8 mouse cellular contexts compared by ENCODE assay signal in genomic region chr17:71003112-71003511, GRCm38 (mm10). TPM values are rescaled to one million over a fixed set of nuclear protein-coding genes. Genes with fewer than 3 reads are reported as not detected.
DNase-seq lines count a peak whose midpoint lies in the region; ATAC-seq and TF ChIP-seq lines count a peak whose summit lies in the region.

No protein-coding gene starts in this region.

- peak overlapping the region; percentile 69 for H3K4me2 ChIP-seq in intestine, postnatal 0 days (replicated peaks; ENCODE audit: low read depth)
- peak overlapping the region; percentile 76 for H3K4me2 ChIP-seq in neural tube, embryonic 14.5 days (ENCODE audit: low read depth, low read length)

- intact Hi-C loops in left cerebral cortex, adult 2 months (cut with DNase I) = loop anchor here (2.0 to 5.0 kb wide), 2 partner anchors 180 to 229 kb away; partner anchors contain the start of gene Lpin2

- DNase-seq in left cerebral cortex, adult 2 months (ENCODE audit: extremely low spot score in 1 of 2, low spot score in 2 of 2) = no peak
- no peak for DNase-seq in left cerebral cortex, adult 11 months (ENCODE audit: low spot score)
- no peak for DNase-seq in right cerebral cortex, postnatal 25 days
- DNase-seq in testis, postnatal 14 days (ENCODE audit: low spot score) = no peak
- no peak for DNase-seq in thymus, postnatal 36 days

- no peaks in the 10 kb centered on the region for H3K36me3 ChIP-seq in intestine, postnatal 0 days (ENCODE audit: control insufficient read depth, insufficient read depth)
- H3K36me3 ChIP-seq in neural tube, embryonic 14.5 days (ENCODE audit: control insufficient read depth, insufficient read depth, low read length) = no peaks in the 10 kb centered on the region

- TF ChIP-seq POLR2A in embryonic fibroblast, embryonic 13.5 days (IDR thresholded peaks at IDR 0.05; ENCODE audit: low read depth, low read length) = peak; percentile 28; the same call in 1 of the 2 replicates

- peaks cover 6% of the 10 kb centered on the region for H3K4me1 ChIP-seq in embryonic fibroblast, embryonic 13.5 days (ENCODE audit: control insufficient read depth, insufficient read depth, low read length)
- no peaks in the 10 kb centered on the region for H3K4me1 ChIP-seq in intestine, postnatal 0 days (replicated peaks; ENCODE audit: control insufficient read depth, insufficient read depth, low read length)
- H3K4me1 ChIP-seq in neural tube, embryonic 14.5 days (ENCODE audit: control insufficient read depth, insufficient read depth, low read length) = peaks cover 8% of the 10 kb centered on the region; the same call in 1 of the 2 replicates

- peak overlapping the region; percentile 61; the same call in 1 of the 2 replicates for H3K4me3 ChIP-seq in left cerebral cortex, adult 2 months
- no peak overlapping the region for H3K4me3 ChIP-seq in embryonic fibroblast, embryonic 13.5 days (ENCODE audit: insufficient read depth, low read length)
- peak overlapping the region; percentile 97; the same call in 1 of the 2 replicates for H3K4me3 ChIP-seq in intestine, postnatal 0 days (ENCODE audit: low read depth, low read length)
- H3K4me3 ChIP-seq in neural tube, embryonic 14.5 days (ENCODE audit: low read depth, low read length) = no peak overlapping the region; the same call in 1 of the 2 replicates

- peak overlapping the region; percentile 100; the same call in 1 of the 2 replicates for H3K27ac ChIP-seq in left cerebral cortex, adult 2 months
- peak overlapping the region; percentile 100 for H3K27ac ChIP-seq in embryonic fibroblast, embryonic 13.5 days (ENCODE audit: insufficient read depth, low read length)
- H3K27ac ChIP-seq in intestine, postnatal 0 days (ENCODE audit: low read depth, low read length) = peak overlapping the region; percentile 100; the same call in 1 of the 2 replicates
- H3K27ac ChIP-seq in neural tube, embryonic 14.5 days (ENCODE audit: low read depth, low read length) = peak overlapping the region; percentile 66; the same call in 1 of the 2 replicates

- no peak; the same call in 1 of the 2 replicates for TF ChIP-seq CTCF in left cerebral cortex, adult 2 months (IDR thresholded peaks at IDR 0.05)
- TF ChIP-seq CTCF in embryonic fibroblast, embryonic 13.5 days (IDR thresholded peaks at IDR 0.05; ENCODE audit: borderline replicate concordance, insufficient read depth, low read length) = no peak
- TF ChIP-seq CTCF in intestine, postnatal 0 days (IDR thresholded peaks at IDR 0.05; ENCODE audit: low read depth) = no peak

- whole genome bisulfite sequencing in intestine, postnatal 0 days = 33% methylated on average over 4 of the region's 4 CpGs
- 64% methylated on average over 4 of the region's 4 CpGs for WGBS in neural tube, embryonic 14.5 days

- no peak overlapping the region; the same call in 1 of the 2 replicates for H3K9ac ChIP-seq in intestine, postnatal 0 days (ENCODE audit: low read depth, low read length)
- no peak overlapping the region for H3K9ac ChIP-seq in neural tube, embryonic 14.5 days (replicated peaks; ENCODE audit: low read depth, low read length)

- no peaks in the 10 kb centered on the region for H3K9me3 ChIP-seq in intestine, postnatal 0 days (ENCODE audit: control insufficient read depth)
- no peaks in the 10 kb centered on the region for H3K9me3 ChIP-seq in neural tube, embryonic 14.5 days (ENCODE audit: control insufficient read depth, low read length)

- no peaks in the 10 kb centered on the region for H3K27me3 ChIP-seq in intestine, postnatal 0 days (replicated peaks; ENCODE audit: control insufficient read depth, insufficient read depth, low read length)
- H3K27me3 ChIP-seq in neural tube, embryonic 14.5 days (ENCODE audit: control insufficient read depth, insufficient read depth, low read length) = no peaks in the 10 kb centered on the region

- ATAC-seq in intestine, postnatal 0 days = no peak
- no peak for ATAC-seq in neural tube, embryonic 14.5 days (ENCODE audit: low read depth)

RNA-seq across cellular contexts. Expression of gene Myl12a, which starts 0.4 kb away (rescaled TPM):
- total RNA-seq in left cerebral cortex, adult 2 months (2021) = 10 to 100 TPM; 39.0 to 43.4 TPM
- polyA plus RNA-seq in embryonic fibroblast, embryonic 13.5 days (2011; ENCODE audit: insufficient read length, low read depth, missing spikeins) = 1,052 and 1,239 TPM in 2 replicates
- polyA plus RNA-seq in intestine, postnatal 0 days (2015; fragmentation: Nextera tagmentation; extraction: Ambion mirVana) = 396 and 417 TPM in 2 replicates
- 63.7 and 118 TPM in 2 replicates for polyA plus RNA-seq in neural tube, embryonic 14.5 days (2014; fragmentation: Nextera tagmentation; extraction: Ambion mirVana)

RNA-seq across cellular contexts. Expression of gene Myom1, which starts 0.7 kb away (rescaled TPM):
- total RNA-seq in left cerebral cortex, adult 2 months (2021) = 1 to 10 TPM; 1.6 to 2.2 TPM
- 8.7 and 20.3 TPM in 2 replicates for polyA plus RNA-seq in embryonic fibroblast, embryonic 13.5 days (2011; ENCODE audit: insufficient read length, low read depth, missing spikeins)
- 8.9 and 12.4 TPM in 2 replicates for polyA plus RNA-seq in intestine, postnatal 0 days (2015; fragmentation: Nextera tagmentation; extraction: Ambion mirVana)
- 1.5 and 2.8 TPM in 2 replicates for polyA plus RNA-seq in neural tube, embryonic 14.5 days (2014; fragmentation: Nextera tagmentation; extraction: Ambion mirVana)

Comparison
In these comparisons a context has a peak if more than half of its experiments do, and no peak if none do; other contexts are left out.
1. H3K4me3 ChIP-seq: peak in left cerebral cortex, adult 2 months (single experiment) and intestine, postnatal 0 days (single experiment); none in embryonic fibroblast, embryonic 13.5 days (single experiment) and neural tube, embryonic 14.5 days (single experiment).
2. Peak in every context shown above with its lines, with median percentiles within 50 percentile points of each other: H3K27ac ChIP-seq.